Mouse (Mus musculus): ENCODE measurements around the gene Gdf9.

The Gdf9 gene

DNA sequence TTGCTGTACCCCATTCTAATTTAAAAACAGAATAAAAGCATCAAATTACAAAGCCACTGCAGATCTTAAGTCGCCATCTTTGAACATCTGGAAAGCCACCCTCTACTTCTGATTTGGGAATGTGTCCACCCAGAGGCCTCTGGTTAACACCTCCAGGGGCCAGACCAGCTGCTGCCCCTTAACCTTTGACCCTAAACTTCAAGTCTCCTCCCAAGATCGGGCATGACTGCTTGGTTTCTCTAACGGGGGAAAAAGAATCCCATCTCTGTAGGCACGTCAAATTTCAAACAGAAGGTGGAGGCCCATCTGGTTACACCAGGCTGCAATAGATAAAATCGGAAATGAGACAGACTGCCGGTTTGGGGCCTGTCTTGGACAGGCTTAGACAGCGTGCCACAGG is 47.0 kb downstream of the Gdf9 start:
- no peak for DNase-seq (ENCODE audit: low read depth, low spot score)

- no peak for DNase-seq (ENCODE audit: low read depth, low spot score)
Measured at GRCm38 (mm10) chr11:53478383-53479170, 47.8 kb downstream of the Gdf9 start.

DNA sequence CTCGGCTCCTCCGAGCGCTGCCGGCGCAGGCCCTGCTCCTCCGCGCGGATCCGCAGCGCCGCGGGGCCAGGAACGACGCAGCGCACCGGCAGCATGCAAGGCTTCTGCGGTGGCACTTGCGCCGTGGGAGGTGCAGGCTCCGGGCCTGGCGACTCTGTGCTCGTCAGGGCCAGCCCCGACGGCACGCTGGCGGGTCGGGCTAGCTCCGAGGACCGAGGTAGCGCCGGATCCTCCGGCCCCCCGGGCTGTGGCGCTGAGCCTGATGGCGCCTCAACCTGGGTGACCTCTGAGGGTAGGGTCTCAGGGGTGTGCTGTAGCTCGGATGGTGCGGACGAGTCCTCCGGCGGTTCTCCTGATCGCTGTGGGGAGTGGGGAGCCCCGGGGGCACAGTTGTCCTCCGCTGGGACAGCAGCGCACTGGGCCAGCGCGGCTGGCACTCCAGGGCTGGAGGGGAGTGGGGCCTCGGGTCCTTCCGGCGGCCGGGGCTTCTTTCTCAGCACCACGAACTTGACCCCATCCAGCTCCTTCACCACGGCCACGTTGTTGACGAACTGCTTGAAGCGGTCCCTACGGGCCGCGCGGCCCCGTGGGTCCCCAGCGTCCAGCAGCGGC is 48.5 kb downstream of the Gdf9 start:
- DNase-seq (ENCODE audit: low read depth, low spot score): no peak

DNA sequence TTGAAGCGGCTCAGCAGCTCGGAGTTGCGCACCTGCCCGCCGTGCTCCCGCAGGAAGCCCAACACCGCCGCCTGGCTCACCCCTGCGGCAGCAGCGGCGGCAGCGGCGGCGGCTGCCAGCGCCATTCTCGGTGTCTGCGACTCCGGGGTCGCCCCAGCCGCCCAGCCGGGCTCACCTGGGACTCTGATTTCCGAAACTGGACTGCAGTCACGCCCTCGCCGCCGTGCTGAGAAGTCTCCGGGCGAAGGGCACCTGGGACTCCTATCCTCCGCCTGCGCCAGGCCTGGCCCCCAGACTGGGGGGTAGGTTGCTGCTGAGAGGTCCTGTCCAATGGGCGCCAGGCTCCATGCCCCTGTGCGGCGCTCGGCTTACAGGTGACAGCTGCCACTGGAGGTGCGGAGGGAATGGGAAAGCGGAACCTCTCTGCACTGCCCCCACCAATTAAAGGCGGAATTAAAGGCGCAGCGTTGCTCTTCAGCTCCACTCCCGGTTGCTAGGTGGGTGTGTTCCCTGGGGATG is 49.0 kb downstream of the Gdf9 start, which contains the start of the genes Gm9945 and Sowaha:
TSS of gene Gm9945 (plus strand) at position 384 of the 519 bp plus-strand sequence.
TSS of gene Sowaha (minus strand) at position 492 of the 519 bp plus-strand sequence.
- no peak for DNase-seq (ENCODE audit: low read depth, low spot score)

DNA sequence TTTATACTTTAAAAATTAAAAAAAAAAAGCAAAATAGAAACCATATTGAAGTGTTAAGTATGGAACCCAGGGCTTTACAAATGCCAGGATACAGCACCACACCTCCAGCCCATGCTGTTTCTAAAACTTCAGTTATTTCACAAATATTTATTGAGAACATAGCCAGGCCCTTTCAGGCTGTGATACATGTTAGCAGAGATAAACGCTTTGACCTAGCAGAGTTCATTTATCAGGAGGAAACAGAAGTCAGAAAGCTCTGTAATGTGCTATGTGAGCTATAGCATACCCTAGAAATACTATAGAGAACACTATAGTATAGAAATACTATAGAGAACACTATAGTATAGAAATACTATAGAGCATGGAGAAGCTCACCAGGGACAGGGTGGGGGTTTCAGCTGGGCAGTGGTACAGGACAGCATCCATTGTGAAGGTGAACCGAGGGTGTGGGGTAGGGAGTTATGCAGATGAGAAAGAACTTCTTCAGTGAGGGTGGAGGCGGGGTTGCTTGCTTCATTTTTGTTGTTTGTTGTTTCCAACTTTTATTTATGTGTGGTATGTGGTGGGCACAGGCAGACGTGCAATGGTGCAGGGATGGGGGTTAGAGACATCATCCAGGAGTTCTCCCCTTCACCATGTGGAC is 50.4 kb downstream of the Gdf9 start:
- DNase-seq (ENCODE audit: low read depth, low spot score): no peak

- DNase-seq (ENCODE audit: low read depth, low spot score): no peak
Measured at GRCm38 (mm10) chr11:53483159-53483891, 52.5 kb downstream of the Gdf9 start.

DNA sequence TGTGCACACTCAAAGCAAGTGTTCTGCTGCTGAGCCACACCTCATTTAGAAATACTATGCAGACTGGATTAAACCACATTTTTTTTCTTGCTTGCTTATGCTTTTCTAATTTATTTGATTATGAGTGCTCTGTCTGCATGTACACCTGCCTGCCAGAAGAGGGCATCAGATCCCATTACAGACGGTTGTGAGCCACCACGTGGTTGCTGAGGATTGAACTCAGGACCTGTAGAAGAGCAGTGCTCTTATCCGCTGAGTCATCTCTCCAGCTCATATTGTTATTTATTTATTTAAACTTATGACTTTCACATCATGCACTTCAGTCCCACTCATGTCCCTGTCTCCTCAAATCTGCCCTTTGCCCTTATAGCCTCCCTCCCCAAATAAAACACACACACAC is 54.9 kb downstream of the Gdf9 start:
- DNase-seq (ENCODE audit: low read depth, low spot score): no peak

DNA sequence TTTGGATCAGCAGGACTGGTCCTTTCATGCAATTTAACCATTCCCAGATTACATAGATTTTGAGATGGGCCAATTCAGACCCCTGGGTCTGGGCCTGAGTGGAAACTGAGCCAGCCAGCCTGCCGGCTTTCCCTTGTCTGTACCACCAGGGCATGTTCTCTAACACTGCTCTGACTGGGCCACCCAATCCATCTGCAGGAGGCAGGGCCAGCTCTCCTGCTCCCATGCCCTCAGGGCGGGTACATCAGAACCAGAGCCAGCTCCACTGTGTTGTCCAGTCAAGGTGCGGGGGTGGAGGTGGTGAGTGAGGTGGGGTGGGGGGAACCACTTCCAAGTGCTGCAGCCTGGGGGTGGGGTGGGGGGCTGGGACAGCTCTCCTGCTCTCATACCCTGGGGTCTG is 55.5 kb downstream of the Gdf9 start:
- no peak for DNase-seq (ENCODE audit: low read depth, low spot score)

- no peak for DNase-seq (ENCODE audit: low read depth, low spot score)
Measured at GRCm38 (mm10) chr11:53486822-53487594, 56.2 kb downstream of the Gdf9 start.
